Mouse (Mus musculus) cerebellum, adult 2 months (tissue): ENCODE data around the gene Cdkl4.

Experiments
- CTCF ChIP-seq: fragments of 200-500 bp; IDR thresholded peaks from 2 replicates; pipeline ENCODE4 v1.5.1; 2011; ENCODE audit warnings: low read depth, mild to moderate bottlenecking, control low read depth, low read length, moderate library complexity, borderline replicate concordance; ENCODE audit not compliant: insufficient read depth
- POLR2A ChIP-seq: fragments of 200-500 bp; IDR thresholded peaks from 2 replicates; pipeline ENCODE4 v1.6.1; 2011; ENCODE audit warnings: low read length, control low read depth, borderline replicate concordance; ENCODE audit not compliant: insufficient read depth

DNA sequence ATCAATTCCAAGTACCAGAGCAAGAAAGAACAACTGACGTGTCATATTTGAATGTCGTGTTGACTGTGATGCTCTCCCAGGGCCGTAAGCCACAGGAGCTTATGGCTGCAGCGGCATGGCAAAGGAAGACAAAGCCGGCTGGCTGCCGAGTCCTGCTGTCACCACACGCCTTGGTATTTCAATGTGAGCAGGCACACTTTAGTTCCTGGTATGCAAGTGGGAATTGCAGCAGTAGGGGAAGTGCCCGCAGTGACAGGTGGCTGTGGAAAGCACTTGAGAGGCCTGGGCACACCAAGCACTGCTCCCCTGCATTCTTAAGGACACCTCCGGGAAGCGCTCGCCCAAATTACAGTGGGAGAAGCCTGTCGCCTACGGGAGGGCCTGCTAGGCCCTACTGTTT, 41.9 kb upstream of the Cdkl4 start:
- TF ChIP-seq POLR2A (no peak), CTCF (no peak)
